Mouse (Mus musculus) 3134 (cell line): ENCODE measurements around the gene Tktl1.
"Not testable (repeated sequence)": the region's sequence is repeated elsewhere in the genome, so short reads cannot be mapped to it uniquely, and the experiment has no call there.

Experiments
- DNase-seq: peaks from one replicate; pipeline ENCODE4 v3.0.0-alpha.2; 2011; ENCODE audit warnings: low spot score; ENCODE audit not compliant: insufficient read length; ENCODE audit errors: extremely low read depth

Tktl1 gene

DNA sequence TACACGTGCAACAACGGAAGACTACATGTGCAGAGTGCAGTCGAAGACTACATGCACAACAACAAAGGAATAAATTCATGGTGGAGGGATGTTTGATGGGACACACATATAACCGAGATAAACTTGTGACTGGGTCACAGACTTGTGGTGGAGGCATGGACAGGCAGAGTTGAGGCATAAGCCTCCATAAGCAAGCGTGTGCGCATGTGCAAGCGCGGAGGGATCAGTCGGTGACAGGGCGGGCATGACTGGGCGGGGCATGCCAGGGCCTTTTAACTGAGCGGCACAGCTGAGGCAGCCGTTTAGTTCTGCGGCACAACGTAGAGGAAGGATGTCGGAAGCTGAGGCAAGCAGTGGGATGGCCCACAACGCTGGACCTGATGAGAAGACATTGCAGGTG is at the start of gene Tktl1:
Gene Tktl1 (plus strand): TSS at position 301 of the 400 bp plus-strand sequence.
- peak; percentile 1 for DNase-seq

GRCm38 (mm10) chrX:74135263-74135662 is 41.8 kb upstream of the Tktl1 start, which contains the start of gene Mecp2:
Gene Mecp2, minus strand, starts transcription at chrX:74135363.
- DNase-seq, result not testable (repeated sequence)

- no peak for DNase-seq
Measured at GRCm38 (mm10) chrX:74167738-74168137, 9.3 kb upstream of the Tktl1 start, which contains the start of gene Tex28. Gene Tex28, minus strand, starts transcription at chrX:74167838.

DNA sequence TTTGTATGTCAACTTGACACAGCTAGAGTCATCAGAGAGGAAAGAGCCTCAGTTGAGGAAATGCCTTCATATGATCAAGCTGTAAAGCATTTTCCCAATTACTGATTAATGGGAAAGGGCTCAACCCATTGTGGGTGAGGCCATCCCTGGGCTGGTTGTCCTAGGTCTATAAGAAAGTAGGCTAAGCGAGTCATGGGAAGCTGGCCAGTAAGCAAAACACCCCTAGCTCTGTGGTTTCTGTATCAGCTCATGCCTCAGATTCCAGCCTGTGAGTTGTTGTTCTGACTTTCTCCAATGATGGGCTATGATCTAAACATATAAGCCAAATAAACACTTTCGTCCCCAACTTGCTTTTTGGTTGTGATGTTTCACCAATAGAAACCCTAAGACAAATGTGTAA is 26.5 kb downstream of the Tktl1 start:
- DNase-seq, result no peak

DNA sequence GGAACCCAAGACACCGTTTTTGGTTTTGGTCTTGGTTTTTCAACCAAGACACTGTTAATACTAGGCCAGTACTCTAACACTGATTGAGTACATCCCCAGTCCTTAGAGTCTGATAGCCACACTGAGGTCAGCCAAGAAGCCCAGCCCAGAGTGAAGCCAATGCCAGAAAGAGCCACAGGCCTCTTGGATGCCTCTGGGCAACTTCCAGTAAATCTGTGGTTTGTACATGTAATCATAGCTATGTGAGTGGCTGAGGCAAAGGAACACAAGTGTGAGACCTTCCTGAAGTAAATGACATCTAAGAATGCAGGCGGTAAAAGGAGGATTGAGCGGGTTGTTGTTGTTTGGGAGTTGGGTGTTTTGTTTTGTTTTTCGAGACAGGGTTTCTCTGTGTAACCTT is 41.4 kb downstream of the Tktl1 start:
- peak; percentile 42 for DNase-seq

DNA sequence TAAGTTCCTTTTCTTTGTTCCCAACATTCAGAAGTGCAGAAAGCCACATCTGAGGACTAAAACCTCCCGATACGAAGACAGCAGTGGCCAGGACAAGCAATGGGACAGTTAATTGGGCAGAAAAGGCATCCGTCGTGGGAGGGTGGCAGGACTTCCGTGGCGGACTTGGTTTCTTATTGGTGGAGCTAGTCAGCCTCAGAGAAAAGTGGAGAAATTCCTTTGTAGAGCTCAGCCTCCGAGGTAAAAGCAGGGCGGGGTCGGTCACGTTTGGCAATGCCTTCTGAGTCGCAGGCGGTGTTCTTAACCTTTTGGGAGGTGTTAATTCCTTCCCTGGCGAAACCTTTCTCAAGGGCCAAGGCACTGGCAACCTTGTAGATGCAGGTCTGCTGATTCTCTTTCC is 42.4 kb downstream of the Tktl1 start:
- DNase-seq, result peak; percentile 29

- DNase-seq, result not testable (repeated sequence)
Measured at GRCm38 (mm10) chrX:74220099-74220498, 43.0 kb downstream of the Tktl1 start.

GRCm38 (mm10) chrX:74230038-74230437 is 53.0 kb downstream of the Tktl1 start:
- no peak for DNase-seq

DNA sequence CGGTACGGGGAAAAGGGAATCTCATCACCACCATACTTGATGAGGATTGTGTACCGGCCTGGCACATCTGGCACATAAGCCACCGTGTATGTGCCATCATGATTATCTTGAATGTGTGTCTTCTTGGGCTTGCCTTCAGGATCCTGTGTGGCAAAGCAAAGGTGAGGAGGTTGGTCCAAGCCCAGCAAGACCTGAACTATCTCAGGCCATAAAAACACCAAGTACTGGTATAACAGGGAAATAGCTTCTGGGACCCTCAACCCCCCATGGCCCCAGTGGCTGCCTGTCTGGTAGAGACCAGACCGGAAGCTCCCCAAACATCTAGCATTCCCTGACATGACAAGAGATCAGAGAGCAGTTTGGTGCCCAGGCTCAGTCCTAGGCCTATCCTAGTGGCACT is 56.1 kb downstream of the Tktl1 start:
- no peak for DNase-seq

DNA sequence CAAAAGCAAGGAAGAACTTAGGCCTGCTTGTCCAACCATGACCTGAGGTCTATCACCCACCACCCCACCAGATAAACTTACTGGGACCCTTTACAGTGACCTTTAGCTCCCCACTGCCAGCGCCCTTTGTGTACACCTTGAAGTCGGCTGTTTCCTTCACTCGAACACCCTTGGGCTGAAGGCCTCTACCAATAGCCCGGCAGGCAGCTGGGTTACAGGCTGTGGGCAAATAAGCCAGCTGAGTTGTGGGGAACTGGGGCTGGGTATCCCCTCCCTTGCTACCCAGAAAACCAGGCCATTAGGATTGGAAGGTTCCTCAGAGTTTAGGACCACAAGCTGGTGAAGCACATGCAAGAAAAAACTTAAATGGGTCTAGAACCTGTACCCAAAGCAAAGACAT is 63.3 kb downstream of the Tktl1 start:
- DNase-seq, result no peak

GRCm38 (mm10) chrX:74243396-74243795 is 66.3 kb downstream of the Tktl1 start:
- no peak for DNase-seq

- peak; percentile 71 for DNase-seq
Measured at GRCm38 (mm10) chrX:74243807-74244206, 66.7 kb downstream of the Tktl1 start.

GRCm38 (mm10) chrX:74244614-74245083 is 67.6 kb downstream of the Tktl1 start:
- peak; percentile 89 for DNase-seq

DNA sequence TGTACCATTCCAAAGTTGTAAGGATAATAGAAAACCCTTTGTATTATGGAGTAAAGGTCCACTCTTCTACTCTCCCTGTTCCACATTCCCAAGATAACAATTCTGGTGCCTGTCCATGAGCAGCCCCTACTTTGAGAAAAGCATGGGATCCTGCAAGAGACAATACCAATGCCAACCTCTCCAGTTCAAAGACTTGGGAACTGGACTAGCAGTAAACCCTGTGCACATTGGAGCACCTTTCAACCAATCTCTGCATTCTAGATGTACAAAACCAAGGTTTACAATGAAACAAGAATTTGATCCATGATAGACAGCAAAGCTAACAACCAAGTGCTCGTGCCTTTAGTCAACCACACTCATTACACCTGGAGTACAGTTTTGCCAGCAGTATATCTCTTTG is 68.0 kb downstream of the Tktl1 start:
- no peak for DNase-seq

DNA sequence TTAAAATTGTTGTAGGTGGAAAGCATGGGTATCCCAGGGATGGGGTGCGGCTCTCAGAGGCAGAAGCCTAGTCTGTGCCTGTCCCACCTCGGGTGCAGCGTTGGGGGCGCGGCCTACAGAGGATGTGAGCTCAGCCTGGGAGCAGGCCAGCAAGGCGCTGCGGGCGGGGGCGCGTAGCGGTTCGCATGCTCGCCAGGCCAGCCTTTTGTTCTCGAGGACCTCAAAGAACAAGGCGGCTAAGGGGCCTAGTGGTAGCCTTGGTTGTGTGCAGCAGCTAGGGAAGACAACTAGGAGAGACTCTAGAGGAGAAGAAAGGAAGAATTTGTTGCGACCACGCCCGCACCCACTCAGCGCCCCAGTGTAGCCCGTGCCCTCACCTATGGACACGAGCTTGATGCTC is 68.6 kb downstream of the Tktl1 start:
- DNase-seq, result peak; percentile 88

DNA sequence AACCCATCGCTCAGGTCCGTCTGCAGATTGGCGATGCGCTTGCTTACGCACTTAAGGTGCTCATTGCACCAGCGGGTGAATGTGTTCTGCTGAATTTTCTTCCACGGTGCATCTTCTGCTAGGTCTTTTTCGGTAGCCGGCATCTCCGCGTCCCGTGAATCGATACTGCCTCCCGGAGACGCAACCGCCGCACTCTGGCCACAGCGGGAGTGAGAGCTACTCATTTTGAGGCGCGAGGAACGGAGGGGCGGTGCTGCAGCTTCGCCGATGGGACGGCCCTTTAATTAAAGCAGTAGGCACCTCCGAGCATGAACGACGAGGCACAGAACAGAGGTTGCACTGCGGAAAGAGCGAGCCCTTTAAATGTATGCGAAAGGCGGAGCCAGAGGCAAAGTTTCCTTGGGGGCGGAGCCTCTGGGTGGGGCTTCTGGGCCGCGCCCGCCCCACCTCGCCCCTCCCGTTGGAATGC is 69.2 kb downstream of the Tktl1 start:
- peak; percentile 88 for DNase-seq

DNA sequence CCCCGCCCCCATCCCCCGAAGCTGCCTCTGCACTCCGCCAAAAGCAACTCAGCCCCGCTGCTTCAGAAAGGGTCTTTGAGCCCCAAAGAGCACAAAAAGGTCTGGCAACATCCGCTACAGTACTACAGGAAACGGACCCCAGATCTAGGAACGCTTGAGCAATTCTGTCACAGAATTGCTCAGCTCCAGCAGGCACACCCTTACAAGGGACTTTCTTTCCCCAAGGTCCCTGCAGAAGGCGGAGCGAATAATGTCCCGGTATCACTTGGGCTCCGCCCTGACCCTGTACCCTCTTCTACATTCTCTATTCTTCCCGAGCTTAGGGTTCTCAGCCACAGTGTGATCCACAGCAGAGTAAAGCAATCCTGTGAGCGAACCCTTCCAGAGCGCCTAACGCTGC is 69.6 kb downstream of the Tktl1 start:
- DNase-seq, result no peak

DNA sequence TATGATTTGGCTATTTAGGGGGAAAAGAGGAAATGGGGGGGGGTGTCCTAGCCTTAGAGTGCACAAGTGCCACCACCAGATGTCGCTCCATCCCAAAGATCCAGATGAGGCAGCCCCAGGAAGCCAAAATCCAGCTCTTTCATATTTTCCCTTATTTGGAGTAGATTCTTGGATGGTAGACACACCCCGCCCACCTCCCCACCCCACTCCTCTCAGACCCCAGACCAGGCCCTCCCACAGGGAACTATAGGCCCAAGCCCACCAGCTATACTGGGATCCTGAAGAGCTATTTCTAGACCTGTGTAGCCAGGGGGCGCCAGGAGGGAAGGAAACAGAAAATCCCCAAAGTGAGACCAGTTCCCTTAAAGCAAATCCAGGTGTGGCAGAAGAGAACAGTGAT is 71.6 kb downstream of the Tktl1 start:
- peak; percentile 56 for DNase-seq

GRCm38 (mm10) chrX:74249615-74250014 is 72.6 kb downstream of the Tktl1 start, which contains the start of gene Flna:
Gene Flna, minus strand, starts transcription at chrX:74249820.
- DNase-seq, result peak; percentile 82

DNA sequence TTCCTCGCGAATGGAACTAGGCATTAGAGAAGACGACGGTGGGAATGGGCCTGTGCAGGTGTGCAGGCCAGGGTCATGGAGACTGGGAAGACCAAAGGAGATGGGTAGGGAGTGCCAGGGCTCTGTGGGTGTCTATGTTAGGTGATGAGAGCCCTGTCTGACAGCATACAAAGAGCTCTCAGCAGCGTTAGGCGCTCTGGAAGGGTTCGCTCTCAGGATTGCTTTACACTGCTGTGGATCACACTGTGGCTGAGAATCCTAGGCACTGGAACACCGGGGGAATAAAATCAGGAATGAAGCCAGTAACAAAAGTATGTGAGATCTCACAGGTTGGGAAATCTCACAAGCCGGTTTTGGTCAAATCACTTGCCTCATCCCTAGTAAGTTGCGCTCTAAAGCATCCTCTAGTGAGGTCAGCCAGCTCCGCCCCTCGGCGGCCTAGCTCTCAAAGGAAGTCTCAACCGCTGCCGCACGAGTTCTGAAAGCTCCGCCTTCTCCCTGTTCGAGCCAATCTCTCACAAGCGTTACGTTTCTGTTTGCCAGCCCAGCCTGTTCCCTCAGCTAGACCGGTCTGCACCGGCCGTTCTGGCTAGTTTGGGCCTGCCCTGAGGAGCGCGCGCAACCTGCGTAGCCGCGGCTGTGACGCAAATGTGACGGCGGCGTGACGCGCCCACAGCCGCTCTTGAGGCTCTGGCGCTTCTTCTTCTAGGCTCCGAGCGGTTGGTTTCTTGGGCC is 77.3 kb downstream of the Tktl1 start, which contains the start of gene Emd:
Gene Emd (plus strand): TSS at position 535 of the 735 bp plus-strand sequence.
- DNase-seq, result peak; percentile 93

GRCm38 (mm10) chrX:74254888-74255565 is 78.0 kb downstream of the Tktl1 start:
- no peak for DNase-seq

GRCm38 (mm10) chrX:74257746-74258145 is 80.7 kb downstream of the Tktl1 start:
- DNase-seq, result no peak
